Mouse (Mus musculus) testis, adult 2 months (tissue): ENCODE data around the gene Col15a1. TPM values are rescaled to one million over a fixed set of nuclear protein-coding genes. Genes with fewer than 3 reads are reported as not detected.

Experiments used
- H3K27ac ChIP-seq: fragments of 200-500 bp; 2 replicates; pipeline ENCODE4 v1.5.1; 2012; ENCODE audit warnings: low read depth, low read length; ENCODE audit not compliant: control insufficient read depth, insufficient read depth
- H3K27me3 ChIP-seq: fragments of 200-500 bp; 2 replicates; pipeline ENCODE4 v1.6.1; 2012; ENCODE audit warnings: mild to moderate bottlenecking, low read length, moderate library complexity; ENCODE audit not compliant: control insufficient read depth, insufficient read depth
- H3K36me3 ChIP-seq: fragments of 200-500 bp; 2 replicates; pipeline ENCODE4 v1.6.1; 2012; ENCODE audit warnings: mild to moderate bottlenecking, low read length; ENCODE audit not compliant: control insufficient read depth, insufficient read depth
- H3K4me1 ChIP-seq: fragments of 200-500 bp; 2 replicates; pipeline ENCODE4 v1.6.1; 2012; ENCODE audit warnings: low read length; ENCODE audit not compliant: control insufficient read depth, insufficient read depth
- H3K4me3 ChIP-seq: fragments of 200-500 bp; 2 replicates; pipeline ENCODE4 v1.5.1; 2012; ENCODE audit warnings: low read depth, mild to moderate bottlenecking, low read length, moderate library complexity, mixed read lengths; ENCODE audit not compliant: control insufficient read depth
- CTCF ChIP-seq: fragments of 200-500 bp; IDR thresholded peaks from 2 replicates; pipeline ENCODE4 v1.5.1; 2012; ENCODE audit warnings: low read depth, mild to moderate bottlenecking, inconsistent platforms, low read length, moderate library complexity; ENCODE audit not compliant: control insufficient read depth, insufficient read depth, insufficient replicate concordance
- POLR2A ChIP-seq: fragments of 200-500 bp; IDR thresholded peaks from 2 replicates; pipeline ENCODE4 v1.6.1; 2012; ENCODE audit warnings: low read depth, mild to moderate bottlenecking, inconsistent platforms, low read length, moderate library complexity; ENCODE audit not compliant: control insufficient read depth
- polyA plus RNA-seq: library from polyadenylated mRNA; depleted of rRNA; stranded (reverse); fragments of >200 nt; gene quantifications from 2 replicates; pipeline ENCODE4 v1.2.3, GENCODE M21; 2012

The Col15a1 gene
- polyA plus RNA-seq, 1 experiment, result 30.0 TPM

DNA sequence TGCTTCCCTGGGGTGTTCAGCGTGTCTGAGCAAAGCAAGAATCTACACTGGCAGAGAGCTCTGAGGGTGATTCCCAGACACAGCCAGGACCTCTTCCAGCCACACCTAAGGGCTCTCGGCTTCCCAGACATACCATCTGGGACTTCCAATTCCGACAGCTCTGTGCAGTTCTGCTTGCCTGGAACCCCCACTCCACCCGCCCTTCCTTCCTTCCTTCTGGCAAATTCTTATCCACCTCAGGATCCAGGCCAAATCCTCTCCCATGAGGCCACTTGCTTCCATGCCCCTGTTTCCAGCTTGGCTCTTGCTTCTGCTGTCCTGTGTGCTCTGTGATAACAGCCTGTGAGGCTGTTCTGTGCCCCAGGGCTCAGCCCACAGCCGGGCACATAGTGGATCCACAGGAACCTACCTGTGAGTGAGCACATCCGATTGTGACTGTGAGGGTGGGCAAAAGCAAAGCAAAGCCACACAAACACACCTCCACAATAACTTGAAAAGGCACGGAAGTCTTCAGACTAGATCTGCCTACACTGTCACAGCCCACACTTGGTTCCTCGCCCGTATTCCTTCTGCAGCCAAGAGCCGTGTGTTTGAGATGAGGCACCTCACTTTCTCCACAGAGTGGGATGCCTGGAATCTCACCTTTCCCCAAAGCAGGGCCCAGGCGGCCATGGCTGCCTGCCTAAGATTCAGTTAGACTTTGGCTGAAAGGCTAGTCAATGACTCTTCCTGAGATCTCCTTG, 43.9 kb downstream of the Col15a1 start:
- no peak for TF ChIP-seq CTCF
- H3K4me1 ChIP-seq, result no peaks in the 10 kb centered on the region
- H3K27me3 ChIP-seq, result no peaks in the 10 kb centered on the region
- H3K27ac ChIP-seq, result no peak overlapping the region
- no peaks in the 10 kb centered on the region for H3K36me3 ChIP-seq
- H3K4me3 ChIP-seq, result no peak overlapping the region

GRCm38 (mm10) chr4:47252627-47253026, 44.7 kb downstream of the Col15a1 start:
- no peak overlapping the region for H3K4me3 ChIP-seq
- no peaks in the 10 kb centered on the region for H3K36me3 ChIP-seq
- TF ChIP-seq CTCF (peak; percentile 57; the same call in 1 of the 2 replicates), POLR2A (no peak)
- H3K4me1 ChIP-seq, result no peaks in the 10 kb centered on the region
- H3K27me3 ChIP-seq, result no peaks in the 10 kb centered on the region
- no peak overlapping the region for H3K27ac ChIP-seq

- H3K4me1 ChIP-seq, result no peaks in the 10 kb centered on the region
- TF ChIP-seq POLR2A (no peak), CTCF (peak; percentile 97)
- no peaks in the 10 kb centered on the region for H3K36me3 ChIP-seq
- no peaks in the 10 kb centered on the region for H3K27me3 ChIP-seq
- H3K27ac ChIP-seq, result no peak overlapping the region
- H3K4me3 ChIP-seq, result no peak overlapping the region
Observed at GRCm38 (mm10) chr4:47255641-47256040, 47.7 kb downstream of the Col15a1 start.

GRCm38 (mm10) chr4:47258201-47258600, 50.2 kb downstream of the Col15a1 start:
- TF ChIP-seq POLR2A (no peak), CTCF (no peak)
- Histone ChIP-seq H3K4me1 (no peaks in the 10 kb centered on the region), H3K36me3 (no peaks in the 10 kb centered on the region), H3K27me3 (no peaks in the 10 kb centered on the region), H3K4me3 (no peak overlapping the region), H3K27ac (no peak overlapping the region)

DNA sequence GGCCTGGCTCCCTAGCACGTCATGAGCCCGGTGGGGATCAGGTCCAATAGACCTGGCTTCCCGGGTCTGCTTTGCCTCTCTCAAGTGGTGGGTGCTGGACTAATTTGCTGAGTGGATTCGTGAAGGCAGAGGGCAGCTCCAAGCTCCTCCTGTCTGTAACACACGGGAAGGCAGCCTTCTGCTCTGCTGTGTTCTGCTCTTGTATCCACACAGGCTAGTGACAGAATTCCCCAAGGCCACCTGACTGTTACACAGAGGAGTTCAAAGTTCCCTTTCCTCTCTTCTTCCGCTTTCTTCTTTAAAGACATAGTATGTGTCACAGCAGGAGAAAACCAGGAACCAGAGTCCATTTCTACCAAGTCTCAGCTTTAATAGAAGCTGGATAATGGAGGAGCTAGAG, 53.1 kb downstream of the Col15a1 start:
- H3K27me3 ChIP-seq, result no peaks in the 10 kb centered on the region
- H3K4me1 ChIP-seq, result no peaks in the 10 kb centered on the region
- H3K36me3 ChIP-seq, result no peaks in the 10 kb centered on the region
- H3K4me3 ChIP-seq, result no peak overlapping the region
- no peak overlapping the region for H3K27ac ChIP-seq
- TF ChIP-seq CTCF, result no peak

- no peaks in the 10 kb centered on the region for H3K36me3 ChIP-seq
- no peak overlapping the region for H3K27ac ChIP-seq
- no peaks in the 10 kb centered on the region for H3K27me3 ChIP-seq
- H3K4me1 ChIP-seq, result no peaks in the 10 kb centered on the region
- TF ChIP-seq POLR2A, result no peak
- no peak for TF ChIP-seq CTCF
- no peak overlapping the region for H3K4me3 ChIP-seq
Observed at GRCm38 (mm10) chr4:47261919-47262318, 54.0 kb downstream of the Col15a1 start.

DNA sequence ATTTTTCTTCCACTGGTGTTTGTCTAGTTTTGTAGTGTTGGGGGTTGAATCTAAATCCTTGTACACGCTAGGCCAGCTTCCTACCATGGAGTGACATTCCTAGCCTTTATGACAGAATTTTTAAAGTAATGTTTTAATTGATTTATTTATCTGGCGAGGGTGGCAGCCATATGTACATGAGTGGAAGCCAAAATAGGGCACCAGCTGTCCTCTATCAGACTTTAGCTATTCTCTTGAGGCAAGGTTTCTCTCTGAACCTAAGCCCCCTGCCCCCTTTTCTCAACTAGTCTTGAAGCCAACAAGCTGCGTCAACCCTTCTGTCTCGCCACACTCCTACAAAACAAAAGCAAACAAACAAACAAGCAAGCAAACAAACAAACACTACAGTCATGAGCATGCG, 57.6 kb downstream of the Col15a1 start:
- H3K27me3 ChIP-seq, result no peaks in the 10 kb centered on the region
- no peaks in the 10 kb centered on the region for H3K36me3 ChIP-seq
- TF ChIP-seq CTCF (no peak), POLR2A (no peak)
- no peak overlapping the region for H3K27ac ChIP-seq
- H3K4me3 ChIP-seq, result no peak overlapping the region
- no peaks in the 10 kb centered on the region for H3K4me1 ChIP-seq

DNA sequence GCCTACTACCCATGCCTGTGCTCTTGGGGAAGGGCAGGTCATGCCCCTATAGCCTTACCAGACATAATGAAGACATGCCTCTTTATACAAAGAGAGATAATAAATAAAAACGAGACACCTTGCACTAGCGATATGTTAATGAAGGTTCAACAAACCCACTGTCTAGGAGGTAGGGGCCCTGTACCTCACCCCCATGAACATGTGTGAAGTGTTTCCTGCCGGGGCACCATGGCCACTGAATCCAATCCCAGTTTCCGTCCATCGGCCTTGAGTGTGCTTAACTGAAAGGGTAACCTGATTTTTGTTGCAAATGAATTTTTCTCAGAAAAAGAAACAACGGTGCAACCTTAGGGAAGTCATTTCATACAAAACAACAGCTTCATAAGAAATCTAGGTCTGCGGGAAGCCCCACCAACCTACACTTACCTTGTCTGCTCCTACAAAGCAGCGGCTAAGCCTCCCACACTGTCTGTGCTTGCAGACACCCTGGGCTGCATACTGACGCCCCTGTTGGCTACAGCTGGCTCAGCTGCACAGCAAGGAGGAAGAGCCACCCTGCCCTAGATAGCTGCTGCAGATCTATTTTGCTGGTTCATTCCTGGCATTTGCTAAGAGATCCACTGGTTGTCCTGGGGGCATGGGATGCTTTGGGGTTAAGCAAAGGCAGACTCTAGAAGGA, 64.6 kb downstream of the Col15a1 start:
- Histone ChIP-seq H3K27me3 (no peaks in the 10 kb centered on the region), H3K36me3 (no peaks in the 10 kb centered on the region), H3K4me3 (no peak overlapping the region), H3K27ac (no peak overlapping the region), H3K4me1 (no peaks in the 10 kb centered on the region)
- TF ChIP-seq POLR2A, result no peak
- no peak for TF ChIP-seq CTCF
